Mouse (Mus musculus): Measurements from ENCODE around the gene Sept11.

- TF ChIP-seq CTCF (IDR thresholded peaks at IDR 0.05; ENCODE audit: borderline replicate concordance, insufficient read depth, low read depth, low read length) (no peak), POLR2A (IDR thresholded peaks at IDR 0.05; ENCODE audit: borderline replicate concordance, insufficient read depth, low read length) (no peak)
These were observed 32.1 kb downstream of the Sept11 start for GRCm38 (mm10) chr5:93125325-93125724.
